Mouse (Mus musculus) spleen, embryonic (tissue): ENCODE measurements at regions not wholly inside any gene's neighbourhood (a gene's known extent, or its start where the extent isn't known, plus 50 kb on each side); places are given as distances from the start of the nearest gene placed in this dataset.

ENCODE experiments used
- CTCF ChIA-PET: fragments of 350-600 bp; sonication (Branson Sonifier 250); formaldehyde crosslinking; loops from one replicate; lab custom pipeline; 2022; lab: Charles Lee

- CTCF ChIA-PET: no interaction called here
Measured at GRCm38 (mm10) chr9:122556051-122556450, 191.1 kb upstream of the Topaz1 start.

DNA sequence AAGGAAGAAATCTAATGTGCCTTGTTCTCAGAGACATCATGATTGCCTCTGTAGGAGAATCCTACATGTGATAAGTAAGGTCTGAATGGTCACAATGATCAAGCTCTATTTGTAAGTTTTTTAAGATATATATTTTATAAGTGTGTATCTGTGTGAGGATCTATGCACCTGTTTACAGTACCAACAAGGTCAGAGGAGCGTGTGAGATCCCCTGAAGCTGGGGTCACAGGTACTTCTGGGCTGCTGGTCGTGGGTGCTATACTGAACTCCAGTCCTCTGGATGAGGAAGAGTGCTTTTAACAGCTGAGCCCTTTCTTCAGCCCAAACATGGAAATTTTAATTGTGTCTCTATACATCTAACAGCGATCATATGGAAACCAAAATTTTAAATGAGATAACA lies 181.1 kb upstream of the Topaz1 start:
- CTCF ChIA-PET: no interaction called here

DNA sequence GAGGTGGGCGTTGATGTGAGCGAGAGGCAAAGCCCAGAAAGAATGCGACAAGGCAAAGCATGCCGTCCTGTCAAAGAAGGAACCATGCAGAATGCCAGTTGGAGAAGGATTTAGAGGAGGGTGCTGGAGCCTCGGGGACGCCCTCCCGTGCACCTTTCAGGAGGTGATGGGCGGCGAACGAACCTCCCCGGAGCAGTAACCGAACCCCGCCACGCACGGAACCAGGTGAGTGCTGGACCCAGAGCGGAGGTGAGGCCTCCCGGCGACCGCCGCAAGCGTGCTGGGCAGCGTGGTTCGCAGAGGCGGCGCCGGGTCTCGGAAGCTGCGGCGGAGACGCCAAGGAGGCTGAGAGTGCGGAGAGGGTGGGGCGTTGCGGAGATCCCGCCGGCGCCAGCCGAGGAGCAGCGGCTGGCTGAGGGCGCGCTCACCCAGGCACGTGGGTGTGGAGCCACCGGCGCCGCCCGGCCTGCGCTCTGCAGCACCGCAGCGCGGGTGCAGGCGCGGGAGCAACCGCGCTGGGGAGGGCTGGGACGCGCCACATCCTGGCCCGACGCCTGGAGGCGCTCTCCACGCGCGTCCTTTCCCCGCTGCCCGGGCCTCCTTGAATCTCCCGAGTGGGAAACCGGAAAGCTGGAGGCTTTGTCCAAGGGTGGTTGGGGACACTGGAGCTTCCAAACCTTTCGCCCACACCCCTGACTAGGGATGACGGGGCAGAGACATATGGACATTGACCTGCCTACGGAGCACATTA lies 178.3 kb upstream of the Topaz1 start:
- CTCF ChIA-PET: no interaction called here

DNA sequence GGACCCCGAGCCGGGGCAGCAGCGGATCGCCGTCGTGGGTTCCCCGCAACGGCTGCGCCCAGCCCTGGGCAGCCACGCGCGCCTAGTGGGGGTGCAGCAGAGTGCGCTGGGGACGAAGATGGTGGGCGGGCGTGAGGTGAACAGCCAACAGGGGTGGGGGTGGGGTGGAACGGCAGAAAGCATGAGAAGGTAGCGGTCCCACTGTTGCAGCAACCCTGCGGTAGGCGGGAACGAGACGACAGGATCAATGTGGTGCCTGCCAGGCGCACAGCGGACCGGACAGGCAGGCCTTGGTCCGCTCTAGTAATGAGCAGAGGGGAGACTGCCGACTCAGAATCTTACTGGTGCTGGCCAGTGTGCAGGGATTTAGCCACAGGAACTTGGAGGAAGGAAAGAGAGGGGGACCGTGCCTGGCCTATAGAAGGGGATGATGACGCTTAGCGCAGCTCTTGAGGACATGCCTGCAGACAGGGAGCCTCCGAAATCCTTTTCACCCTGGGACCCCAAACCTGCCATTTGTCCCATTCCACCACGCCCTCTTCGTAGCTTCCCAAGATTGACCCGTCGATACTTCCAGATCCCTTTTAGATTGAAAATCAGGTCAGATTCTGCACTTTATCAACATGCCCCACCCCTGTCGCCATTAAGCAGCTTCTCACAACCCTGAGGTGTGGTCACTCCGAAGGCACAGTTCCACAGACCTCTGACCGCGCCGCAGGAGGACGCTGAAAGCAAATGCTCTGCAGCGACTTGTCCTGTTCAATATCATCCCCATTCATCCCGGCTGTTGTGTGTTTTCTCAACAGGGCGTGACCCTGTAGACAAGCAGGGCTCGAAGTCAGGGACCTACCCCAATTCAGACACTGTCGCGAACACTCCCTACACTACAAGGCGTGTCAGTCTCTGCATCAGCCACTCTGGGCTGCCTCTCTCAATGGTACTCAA lies 177.4 kb upstream of the Topaz1 start:
- CTCF ChIA-PET: no interaction called here

DNA sequence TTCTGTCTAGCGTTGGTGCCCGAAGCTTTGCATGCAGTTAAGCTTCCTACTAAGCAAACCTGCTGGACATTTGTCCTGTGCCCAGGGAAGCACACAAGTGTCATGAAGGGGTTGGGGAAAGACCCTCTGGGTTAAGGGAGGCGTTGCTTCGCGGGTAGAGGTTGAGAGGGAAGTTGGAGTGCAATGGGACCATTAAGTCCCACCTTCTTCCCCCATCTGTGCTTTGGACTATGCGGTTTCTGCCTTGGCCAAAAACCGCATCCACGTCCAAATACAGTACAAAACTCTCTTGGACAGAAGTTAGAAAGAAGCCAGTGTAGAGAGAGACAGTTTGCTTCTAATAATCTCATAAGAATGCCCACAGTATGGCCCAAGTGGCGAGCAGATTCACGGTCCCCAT lies 176.1 kb upstream of the Topaz1 start:
- CTCF ChIA-PET: no interaction called here

- CTCF ChIA-PET: no interaction called here
Measured at GRCm38 (mm10) chr9:122571402-122572059, 175.6 kb upstream of the Topaz1 start.

- CTCF ChIA-PET: no interaction called here
Measured at GRCm38 (mm10) chr9:122572060-122572835, 174.9 kb upstream of the Topaz1 start.

- CTCF ChIA-PET: no interaction called here
Measured at GRCm38 (mm10) chr9:122572836-122573267, 174.3 kb upstream of the Topaz1 start.

- CTCF ChIA-PET: no interaction called here
Measured at GRCm38 (mm10) chr9:122585228-122585627, 161.9 kb upstream of the Topaz1 start.

GRCm38 (mm10) chr9:122586421-122586820 lies 160.7 kb upstream of the Topaz1 start:
- CTCF ChIA-PET: no interaction called here

DNA sequence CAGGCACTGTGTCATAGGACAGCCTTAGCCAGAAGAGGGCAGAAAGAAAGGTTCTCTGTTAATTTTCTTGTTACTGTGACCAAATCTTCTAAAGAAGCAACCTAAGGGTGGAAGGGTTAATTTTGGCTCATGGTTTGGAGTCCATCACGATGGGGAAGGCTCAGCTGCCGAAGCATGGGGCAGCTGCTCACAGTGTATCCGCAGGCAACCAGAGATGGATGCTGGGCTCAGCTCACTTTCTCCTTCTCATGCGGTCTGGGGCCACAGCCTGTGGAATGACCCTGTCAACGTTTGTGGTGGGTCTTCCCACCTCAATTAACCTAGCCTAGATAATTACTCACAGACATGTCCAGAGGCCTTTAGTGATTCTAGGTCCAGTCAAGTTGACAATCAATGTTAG lies 160.2 kb upstream of the Topaz1 start:
- CTCF ChIA-PET: no interaction called here

DNA sequence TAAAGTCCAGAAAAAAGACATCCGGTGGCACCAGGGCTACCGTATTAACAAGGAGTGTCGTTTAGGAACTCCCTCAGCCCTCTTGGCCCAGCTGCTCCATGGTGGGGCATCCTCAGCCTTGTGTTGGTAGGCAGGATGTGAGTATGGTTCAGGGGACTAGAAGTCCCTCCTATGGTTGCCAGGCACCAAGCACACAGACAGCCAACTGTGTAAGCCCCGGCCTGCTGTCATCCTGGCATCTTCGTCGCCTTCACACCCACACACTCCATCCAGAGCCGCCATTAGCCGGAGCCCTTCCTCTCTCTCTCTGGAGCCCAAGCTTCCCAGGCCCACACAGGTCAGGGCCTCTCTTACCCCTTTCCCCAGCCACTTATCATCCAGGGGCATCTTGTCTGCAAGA lies 158.9 kb upstream of the Topaz1 start:
- CTCF ChIA-PET: no interaction called here

DNA sequence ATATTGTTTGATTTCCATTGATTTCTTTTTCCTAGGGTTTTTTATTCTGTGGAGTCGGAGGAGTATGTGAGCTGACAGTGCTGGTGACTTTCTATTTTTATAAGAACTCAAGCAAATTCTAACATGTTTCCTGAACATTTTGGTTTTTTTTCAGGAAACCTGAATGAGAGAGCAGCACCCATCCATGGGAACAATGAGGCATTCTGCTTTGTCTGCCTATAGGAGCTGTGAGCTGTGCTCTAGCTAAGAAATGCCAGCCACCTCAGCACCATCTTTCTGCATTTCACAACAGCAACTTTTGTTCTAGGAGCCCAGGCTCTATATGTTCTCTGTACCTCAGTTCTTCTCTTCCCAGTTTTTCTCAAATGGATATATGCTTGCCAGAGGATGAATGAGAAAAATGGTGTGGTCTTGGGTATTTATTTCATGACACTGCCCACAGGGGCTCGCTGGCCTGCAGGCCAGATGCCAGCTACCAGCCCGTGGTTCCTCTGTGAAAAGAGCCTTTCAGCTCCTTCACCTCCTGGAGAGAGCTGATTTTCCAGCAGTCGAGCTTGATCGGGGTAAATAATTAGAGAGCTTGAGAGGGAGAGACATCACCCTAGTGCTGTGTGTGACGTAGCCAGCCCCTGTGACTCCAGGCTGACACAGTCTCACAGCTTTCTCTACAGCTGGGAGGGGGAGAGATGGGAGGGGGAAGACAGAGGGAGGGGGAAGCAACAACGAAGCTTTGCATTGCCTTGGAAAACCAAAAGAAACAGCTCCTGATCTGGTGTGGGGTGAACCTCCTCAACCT lies 154.1 kb upstream of the Topaz1 start:
- CTCF ChIA-PET: no interaction called here

DNA sequence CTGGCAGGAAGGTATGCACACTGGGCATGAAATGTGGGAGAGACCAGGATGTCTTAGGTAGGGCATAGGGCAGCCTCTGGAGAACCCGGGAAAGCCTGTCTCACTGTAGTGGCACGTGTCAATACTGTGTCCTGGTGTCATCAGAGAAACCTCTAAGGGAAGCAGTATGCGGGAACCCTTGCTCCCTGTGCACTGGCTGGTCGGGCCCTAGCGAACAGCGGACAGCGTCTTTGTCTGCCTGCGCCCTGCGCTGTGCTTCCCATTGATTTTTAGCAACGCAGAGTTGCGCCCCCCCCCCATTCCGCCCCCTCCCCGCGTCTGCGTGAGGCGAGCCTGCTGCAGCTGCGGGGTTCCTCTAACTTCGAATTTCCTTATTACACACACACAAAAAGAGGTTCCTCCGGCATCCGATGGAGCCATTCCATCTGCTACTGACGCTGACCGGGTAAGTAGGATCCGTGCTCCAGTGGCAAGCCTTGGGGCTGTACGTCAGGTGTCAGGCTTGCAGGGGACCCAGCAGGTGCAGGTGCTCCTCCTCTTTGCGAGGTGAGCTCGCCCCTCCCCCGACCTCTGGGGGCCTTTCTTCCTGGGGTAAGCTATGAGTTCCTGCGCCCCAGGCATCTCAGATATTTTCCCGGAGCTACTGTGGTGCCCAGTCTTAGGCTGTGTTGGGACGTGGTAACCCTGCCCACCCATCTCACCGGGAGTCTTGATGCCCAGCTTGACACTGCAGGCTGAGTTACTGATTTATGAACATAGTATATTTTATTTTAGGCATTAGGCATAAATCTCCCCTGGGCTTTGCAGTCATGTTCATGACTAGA lies 151.8 kb upstream of the Topaz1 start:
- CTCF ChIA-PET: no interaction called here

GRCm38 (mm10) chr9:122603106-122603505 lies 144.0 kb upstream of the Topaz1 start:
- CTCF ChIA-PET: no interaction called here

DNA sequence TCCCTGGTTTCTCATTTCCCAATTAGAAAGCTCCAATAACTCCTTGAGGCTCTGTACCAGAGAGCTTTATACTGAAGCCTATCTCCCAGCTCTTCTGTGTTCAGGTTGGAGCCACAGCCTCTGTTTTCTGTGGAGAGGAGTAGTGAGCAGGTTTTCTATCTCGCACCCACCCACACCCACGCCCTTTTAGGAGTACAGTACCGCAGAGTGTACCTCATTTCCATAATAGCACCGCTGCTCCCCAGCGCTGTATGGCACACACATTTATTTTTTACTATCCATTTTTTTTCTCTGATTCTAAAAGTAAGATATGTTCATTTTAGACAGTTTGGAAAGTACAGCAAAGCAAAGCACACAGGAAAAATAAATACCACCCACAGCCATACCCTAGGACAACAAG lies 137.5 kb upstream of the Topaz1 start:
- CTCF ChIA-PET: no interaction called here

DNA sequence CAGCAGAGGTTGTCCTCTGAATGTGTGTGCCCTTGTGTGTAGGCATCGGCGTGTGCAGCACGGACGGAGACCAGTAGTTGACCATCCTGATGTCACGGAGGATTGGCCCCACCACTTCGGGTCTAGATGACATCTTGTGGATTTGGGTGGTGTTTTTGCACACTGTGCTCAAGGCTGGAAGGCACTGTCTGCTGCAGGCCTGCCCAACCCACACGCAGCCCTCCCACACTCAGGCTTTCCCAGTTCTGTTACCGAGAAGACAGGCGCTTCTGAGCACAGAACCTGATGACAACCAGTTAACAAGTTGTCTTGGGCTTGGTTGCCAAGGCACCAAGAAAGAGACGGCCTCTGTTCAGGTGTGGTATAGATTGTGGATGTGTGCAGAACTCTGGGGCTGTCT lies 136.2 kb upstream of the Topaz1 start:
- CTCF ChIA-PET: no interaction called here

GRCm38 (mm10) chr9:122614579-122615252 lies 132.4 kb upstream of the Topaz1 start:
- CTCF ChIA-PET: no interaction called here

DNA sequence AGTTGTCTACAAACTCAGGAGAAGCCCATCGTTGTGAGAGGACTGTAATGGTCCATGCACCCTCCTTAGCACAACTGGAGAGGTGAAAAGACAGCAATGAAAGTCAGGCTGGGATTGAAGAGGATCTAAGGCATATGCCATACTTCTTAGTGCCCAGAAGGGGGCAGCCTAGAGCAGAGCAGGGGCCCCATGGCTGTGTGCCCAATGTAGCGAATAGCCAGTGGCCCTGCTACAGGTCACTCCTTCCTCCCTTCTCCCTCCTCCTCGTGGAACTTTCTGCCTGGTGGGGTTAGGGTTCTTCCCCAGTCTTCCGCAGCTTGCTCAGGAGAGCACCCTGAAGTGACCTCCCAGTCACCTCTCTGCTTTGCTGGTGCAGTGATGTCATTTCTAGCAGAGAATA lies 131.8 kb upstream of the Topaz1 start:
- CTCF ChIA-PET: no interaction called here
